Mouse (Mus musculus) forebrain, embryonic 10.5 days (tissue): ENCODE results near the gene Psmb3. TPM values are rescaled to one million over a fixed set of nuclear protein-coding genes. Genes with fewer than 3 reads are reported as not detected.
A peak's percentile ranks its signal among the peaks of the same experiment; 100 is the strongest.

ENCODE experiments used
- DNase-seq: peaks from one replicate; pipeline ENCODE4 v3.0.0-alpha.2; 2017; ENCODE audit warnings: low spot score; ENCODE audit errors: extremely low spot score
- H3K27ac ChIP-seq: fragments of 300-500 bp; sonication (generic); 2 replicates; pipeline ENCODE4 v1.5.1; 2016; ENCODE audit warnings: mild to moderate bottlenecking
- H3K27me3 ChIP-seq: fragments of 300-500 bp; sonication (generic); 2 replicates; pipeline ENCODE4 v1.6.1; 2016; ENCODE audit warnings: mild to moderate bottlenecking; ENCODE audit not compliant: poor library complexity, severe bottlenecking
- H3K36me3 ChIP-seq: fragments of 300-500 bp; sonication (generic); replicated peaks from 2 replicates; pipeline ENCODE4 v1.6.1; 2016; ENCODE audit warnings: mild to moderate bottlenecking, moderate library complexity
- H3K4me1 ChIP-seq: fragments of 300-500 bp; sonication (generic); 2 replicates; pipeline ENCODE4 v1.6.1; 2016
- H3K4me3 ChIP-seq: fragments of 300-500 bp; sonication (generic); 2 replicates; pipeline ENCODE4 v1.5.1; 2016; ENCODE audit warnings: mild to moderate bottlenecking, moderate library complexity
- H3K9me3 ChIP-seq: fragments of 300-500 bp; sonication (generic); 2 replicates; pipeline ENCODE4 v1.6.1; 2016; ENCODE audit warnings: mild to moderate bottlenecking, moderate library complexity
- WGBS: fragments of 180-500 bp; shearing (Covaris S2); methylation state at CpG from one replicate; pipeline ENCODE4 v1.1.7; 2016; 5-methylcytosine and 5-hydroxymethylcytosine counted together
- polyA plus RNA-seq: library from polyadenylated mRNA; unstranded; fragments of >200 nt; fragmentation: Nextera tagmentation; extraction: Ambion mirVana; gene quantifications from 2 replicates; pipeline ENCODE4 v1.2.1, GENCODE M21; 2016

Psmb3 gene
- polyA plus RNA-seq, 1 experiment from 2014 or later = 627 TPM

DNA sequence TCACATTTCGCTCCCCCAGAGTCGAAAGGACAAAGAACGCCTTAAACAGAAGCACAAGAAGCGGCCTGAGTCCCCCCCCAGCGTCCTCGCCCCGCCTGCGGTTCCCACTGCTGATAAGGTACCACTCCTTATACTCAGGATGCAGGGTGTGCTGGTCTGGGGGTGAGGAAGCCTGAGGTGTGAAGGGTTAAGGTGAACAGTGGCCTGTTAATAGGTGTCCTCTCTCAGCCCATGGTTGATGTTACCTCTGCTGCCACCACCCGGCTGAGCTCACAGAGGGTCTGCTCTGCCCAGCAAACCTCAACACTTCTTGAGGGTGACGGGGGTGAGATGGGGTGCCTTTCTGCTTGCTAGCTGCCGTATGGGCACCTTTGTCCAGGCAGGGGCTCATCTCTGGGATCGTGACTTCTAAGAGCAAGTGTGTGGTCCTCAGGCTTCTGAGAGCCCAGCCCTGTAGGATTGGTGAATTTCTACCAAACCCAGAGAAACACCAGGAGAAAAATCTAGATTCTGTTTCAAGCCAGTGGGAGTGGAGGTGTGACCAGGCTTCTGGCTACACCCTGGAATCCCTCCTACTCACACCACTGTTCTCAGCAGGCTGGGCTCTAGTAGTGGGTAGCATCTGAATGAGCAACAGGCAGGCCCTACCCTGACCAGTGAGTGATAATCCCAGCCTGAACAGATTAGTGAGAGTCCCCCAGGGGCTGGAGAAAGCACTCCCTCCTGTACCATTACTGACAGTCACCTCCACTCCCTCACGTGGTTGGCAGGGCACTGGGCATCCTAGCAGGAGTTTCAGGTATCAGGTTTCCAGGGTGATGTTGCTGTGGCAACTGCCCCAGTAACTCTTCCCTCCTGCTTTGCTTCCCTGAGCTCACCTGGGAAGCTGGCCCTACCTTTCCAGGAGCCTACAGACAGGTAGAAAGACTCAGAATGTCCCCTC lies 32.7 kb upstream of the Psmb3 start:
- Histone ChIP-seq H3K27ac (peak overlapping the region; percentile 48; the same call in 1 of the 2 replicates), H3K27me3 (no peaks in the 10 kb centered on the region), H3K9me3 (peaks cover 2% of the 10 kb centered on the region; the same call in 1 of the 2 replicates), H3K4me3 (0 out of 2 replicates have a peak overlapping the region, but pooled peaks have one; percentile 10), H3K36me3 (peaks cover 100% of the 10 kb centered on the region), H3K4me1 (peaks cover 35% of the 10 kb centered on the region)
- no peak for DNase-seq
- WGBS = 57% methylated on average over 13 of the region's 13 CpGs

DNA sequence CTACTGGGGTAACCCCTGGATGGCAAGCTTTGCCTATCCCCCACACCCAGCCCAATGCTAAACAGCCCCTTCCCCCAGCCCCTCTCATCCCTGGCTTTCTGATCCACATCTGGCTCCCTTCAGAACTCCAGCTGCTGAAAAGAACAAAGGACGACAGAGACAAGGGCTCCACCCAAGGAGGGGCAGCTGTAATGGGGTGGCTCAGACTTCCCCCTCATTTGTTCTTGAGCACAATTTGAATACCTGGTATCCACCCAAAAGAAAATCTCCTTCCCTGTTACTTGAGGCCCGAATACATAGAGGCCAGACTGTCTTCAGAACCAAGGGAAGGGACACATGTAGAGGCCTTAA lies 32.0 kb upstream of the Psmb3 start:
- Histone ChIP-seq H3K4me1 (peaks cover 38% of the 10 kb centered on the region), H3K27me3 (peaks cover 1% of the 10 kb centered on the region; the same call in 1 of the 2 replicates), H3K36me3 (peaks cover 100% of the 10 kb centered on the region), H3K4me3 (no peak overlapping the region), H3K27ac (no peak overlapping the region), H3K9me3 (no peaks in the 10 kb centered on the region)
- no peak for DNase-seq
- WGBS = 41% methylated on average over 2 of the region's 2 CpGs

DNA sequence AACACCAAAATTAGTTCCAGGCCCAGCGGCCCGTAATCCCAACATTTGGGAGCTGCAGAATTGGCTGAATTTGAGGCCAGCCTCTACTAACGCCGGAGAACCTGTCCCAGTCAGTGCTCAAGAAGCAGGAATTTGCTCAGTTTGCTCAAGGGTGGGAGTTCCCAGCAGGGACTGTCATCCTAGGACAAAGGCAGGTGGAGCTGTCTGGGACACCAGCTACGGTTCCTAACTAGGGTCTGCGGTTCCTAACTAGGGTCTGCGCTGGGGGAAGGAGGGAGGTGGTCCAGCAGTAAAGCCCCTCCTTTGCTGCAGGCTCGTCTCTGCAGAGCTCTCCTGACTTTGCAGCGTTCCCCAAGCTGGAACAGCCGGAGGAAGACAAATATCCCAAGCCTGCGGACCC lies 30.1 kb upstream of the Psmb3 start:
- H3K9me3 ChIP-seq = no peaks in the 10 kb centered on the region
- H3K27me3 ChIP-seq = peaks cover 12% of the 10 kb centered on the region; the same call in 1 of the 2 replicates
- WGBS = 84% methylated on average over 11 of the region's 11 CpGs
- peaks cover 55% of the 10 kb centered on the region for H3K4me1 ChIP-seq
- no peak for DNase-seq
- no peak overlapping the region for H3K27ac ChIP-seq
- peaks cover 100% of the 10 kb centered on the region for H3K36me3 ChIP-seq
- H3K4me3 ChIP-seq = no peak overlapping the region

DNA sequence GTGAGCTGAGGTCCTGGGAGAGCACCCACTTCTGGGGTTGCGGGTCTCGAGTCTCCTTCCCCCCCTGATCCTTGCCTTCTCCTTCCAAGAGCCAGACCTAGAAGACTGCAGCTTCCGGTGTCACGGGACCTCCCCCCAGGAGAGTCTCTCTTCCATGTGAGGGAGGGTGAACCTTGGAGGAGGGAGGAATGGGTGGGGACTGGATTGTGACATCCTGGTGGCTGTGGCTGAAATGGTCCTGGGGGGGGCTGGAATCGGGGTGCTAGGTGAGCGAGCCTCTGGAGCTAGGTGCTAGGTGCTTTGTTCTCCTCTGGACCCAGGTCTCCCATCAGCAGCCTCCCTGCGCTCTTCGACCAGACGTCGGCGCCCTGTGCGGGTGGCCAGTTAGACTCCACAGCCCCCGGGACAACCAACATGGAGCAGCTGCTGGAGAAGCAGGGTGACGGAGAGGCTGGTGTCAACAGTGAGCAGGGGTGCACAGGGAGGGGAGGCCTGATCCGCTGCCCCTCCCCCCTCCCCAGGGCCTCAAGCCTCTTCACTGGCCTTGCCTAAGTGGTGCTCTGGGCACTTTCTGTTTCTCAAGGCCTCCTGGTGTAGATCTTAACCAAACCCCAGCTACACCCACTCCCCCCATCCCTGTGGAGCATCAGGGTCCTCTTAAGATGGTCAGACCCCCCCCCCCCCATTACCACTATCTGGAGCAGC lies 27.0 kb upstream of the Psmb3 start:
- 81% methylated on average over 15 of the region's 15 CpGs for WGBS
- H3K9me3 ChIP-seq = no peaks in the 10 kb centered on the region
- peak overlapping the region; percentile 76 for H3K27ac ChIP-seq
- H3K4me1 ChIP-seq = peaks cover 36% of the 10 kb centered on the region
- no peak overlapping the region for H3K4me3 ChIP-seq
- peaks cover 99% of the 10 kb centered on the region for H3K36me3 ChIP-seq
- no peak for DNase-seq
- peaks cover 14% of the 10 kb centered on the region; the same call in 1 of the 2 replicates for H3K27me3 ChIP-seq

DNA sequence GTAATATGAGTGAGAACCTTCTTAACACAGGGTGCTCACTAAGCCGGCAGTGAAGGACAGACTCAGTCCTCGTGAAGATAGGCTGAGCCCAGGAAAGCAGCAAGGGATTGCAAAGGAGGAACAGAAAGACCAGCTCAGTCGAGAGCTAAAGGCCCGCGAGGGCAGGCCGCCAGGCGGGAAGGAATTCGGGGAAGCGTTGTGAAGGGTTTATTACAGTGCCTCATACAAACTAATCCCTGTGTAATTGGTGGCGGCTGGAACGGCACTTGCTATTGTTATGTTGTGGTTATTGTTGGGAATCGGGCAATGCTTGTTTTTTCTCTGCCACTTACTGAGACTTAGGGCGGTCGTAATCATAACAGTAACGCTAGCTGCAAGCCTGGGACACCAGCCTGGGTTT lies 25.8 kb upstream of the Psmb3 start:
- H3K36me3 ChIP-seq = peaks cover 99% of the 10 kb centered on the region

DNA sequence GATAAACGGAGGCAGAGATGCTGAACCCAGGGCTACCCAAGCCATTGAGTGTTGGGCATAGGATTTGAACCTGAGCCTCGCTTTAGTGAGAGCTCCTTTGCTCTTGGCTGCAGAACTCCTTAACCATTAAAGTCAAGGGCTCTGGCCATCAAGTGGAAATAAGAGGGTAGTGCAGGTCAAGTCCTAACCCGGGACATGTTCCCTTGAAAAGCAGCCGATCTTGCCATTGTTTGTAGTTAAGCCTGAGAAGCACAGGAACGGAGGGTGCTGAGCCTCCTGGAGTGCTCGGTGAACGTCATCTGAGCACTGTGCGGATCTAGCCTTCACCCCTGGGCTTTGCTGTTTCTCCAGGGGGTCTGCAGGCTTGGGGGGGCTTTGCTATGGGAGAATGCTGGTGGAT lies 25.4 kb upstream of the Psmb3 start:
- no peak for DNase-seq
- Histone ChIP-seq H3K4me1 (peaks cover 44% of the 10 kb centered on the region), H3K27ac (peak overlapping the region; percentile 76), H3K9me3 (no peaks in the 10 kb centered on the region), H3K36me3 (peaks cover 98% of the 10 kb centered on the region), H3K27me3 (peaks cover 14% of the 10 kb centered on the region; the same call in 1 of the 2 replicates), H3K4me3 (peak overlapping the region; percentile 19; the same call in 1 of the 2 replicates)
- WGBS = 27% methylated on average over 8 of the region's 8 CpGs

More for the DNA sequence above, 25.8 kb upstream of the Psmb3 start:
- Histone ChIP-seq H3K27me3 (peaks cover 14% of the 10 kb centered on the region; the same call in 1 of the 2 replicates), H3K4me1 (peaks cover 43% of the 10 kb centered on the region), H3K4me3 (peak overlapping the region; percentile 19; the same call in 1 of the 2 replicates), H3K27ac (peak overlapping the region; percentile 76), H3K9me3 (no peaks in the 10 kb centered on the region)
- WGBS = 43% methylated on average over 15 of the region's 15 CpGs
- peak; percentile 29 for DNase-seq

DNA sequence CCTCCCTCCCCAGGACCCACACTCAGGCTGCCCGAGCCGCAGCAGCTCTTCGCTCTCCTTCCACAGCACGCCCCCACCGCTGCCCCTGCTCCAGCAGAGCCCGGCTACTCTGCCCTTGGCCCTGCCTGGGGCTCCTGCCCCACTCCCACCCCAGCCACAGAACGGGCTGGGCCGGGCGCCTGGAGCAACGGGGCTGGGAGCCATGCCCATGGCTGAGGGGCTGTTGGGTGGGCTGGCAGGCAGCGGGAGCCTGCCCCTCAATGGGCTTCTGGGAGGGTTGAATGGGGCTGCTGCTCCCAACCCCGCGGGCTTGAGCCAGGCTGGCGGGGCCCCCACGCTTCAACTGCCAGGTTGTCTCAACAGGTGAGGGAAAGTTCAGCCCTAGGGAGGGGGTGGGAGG lies 24.9 kb upstream of the Psmb3 start:
- 72% methylated on average over 15 of the region's 15 CpGs for WGBS
- Histone ChIP-seq H3K9me3 (no peaks in the 10 kb centered on the region), H3K4me1 (peaks cover 44% of the 10 kb centered on the region), H3K27ac (peak overlapping the region; percentile 76), H3K27me3 (peaks cover 14% of the 10 kb centered on the region; the same call in 1 of the 2 replicates), H3K4me3 (peak overlapping the region; percentile 19; the same call in 1 of the 2 replicates), H3K36me3 (peaks cover 97% of the 10 kb centered on the region)
- DNase-seq = no peak

DNA sequence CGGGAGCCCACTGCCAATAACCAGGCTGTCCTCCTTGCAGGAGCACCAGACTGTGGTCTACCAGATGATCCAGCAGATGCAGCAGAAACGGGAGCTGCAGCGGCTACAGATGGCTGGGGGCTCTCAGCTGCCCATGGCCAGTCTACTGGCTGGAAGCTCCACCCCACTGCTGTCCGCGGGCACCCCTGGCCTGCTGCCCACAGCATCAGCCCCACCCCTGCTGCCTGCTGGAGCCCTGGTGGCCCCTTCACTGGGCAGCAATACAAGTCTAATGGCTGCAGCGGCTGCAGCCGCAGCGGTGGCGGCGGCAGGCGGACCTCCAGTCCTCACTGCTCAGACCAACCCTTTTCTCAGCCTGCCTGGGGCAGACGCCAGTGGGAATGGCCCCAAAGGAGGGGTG lies 22.8 kb upstream of the Psmb3 start:
- H3K27me3 ChIP-seq = peaks cover 14% of the 10 kb centered on the region; the same call in 1 of the 2 replicates
- H3K4me3 ChIP-seq = 0 out of 2 replicates have a peak overlapping the region, but pooled peaks have one; percentile 8
- H3K4me1 ChIP-seq = peaks cover 55% of the 10 kb centered on the region
- H3K9me3 ChIP-seq = no peaks in the 10 kb centered on the region
- no peak overlapping the region for H3K27ac ChIP-seq
- 91% methylated on average over 12 of the region's 12 CpGs for WGBS
- H3K36me3 ChIP-seq = peaks cover 85% of the 10 kb centered on the region
- DNase-seq = no peak

DNA sequence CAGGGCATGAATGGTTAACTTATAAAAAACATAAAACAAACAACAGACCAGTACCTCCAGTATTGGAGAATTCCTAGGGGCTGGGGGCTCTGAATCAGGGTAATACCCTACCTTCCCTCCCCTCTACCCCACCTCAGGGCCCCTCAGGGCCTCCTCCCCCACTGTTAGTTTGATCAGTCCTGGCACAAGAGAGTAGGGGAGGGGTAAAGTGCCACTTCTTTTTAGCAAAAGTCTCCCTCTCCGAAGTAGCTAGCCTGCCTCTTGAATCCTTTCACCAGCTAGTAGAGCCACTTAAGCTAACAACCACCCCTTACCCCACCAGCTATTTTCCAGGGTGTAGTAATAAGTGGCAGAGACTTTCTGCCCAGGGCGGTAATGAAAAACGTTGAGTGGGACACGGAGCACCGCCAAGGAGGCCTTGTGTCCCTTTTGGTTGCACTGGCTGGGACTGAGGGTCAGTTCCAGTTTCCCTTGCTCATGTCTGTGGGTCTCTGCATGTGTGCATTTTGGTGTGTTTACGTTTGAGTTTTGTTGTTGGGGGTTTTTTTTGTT lies 20.6 kb upstream of the Psmb3 start:
- WGBS = 88% methylated on average over 6 of the region's 6 CpGs
- Histone ChIP-seq H3K9me3 (no peaks in the 10 kb centered on the region), H3K36me3 (peaks cover 72% of the 10 kb centered on the region), H3K27ac (no peak overlapping the region; the same call in 1 of the 2 replicates), H3K27me3 (peaks cover 8% of the 10 kb centered on the region; the same call in 1 of the 2 replicates), H3K4me3 (no peak overlapping the region), H3K4me1 (peaks cover 56% of the 10 kb centered on the region)
- no peak for DNase-seq

DNA sequence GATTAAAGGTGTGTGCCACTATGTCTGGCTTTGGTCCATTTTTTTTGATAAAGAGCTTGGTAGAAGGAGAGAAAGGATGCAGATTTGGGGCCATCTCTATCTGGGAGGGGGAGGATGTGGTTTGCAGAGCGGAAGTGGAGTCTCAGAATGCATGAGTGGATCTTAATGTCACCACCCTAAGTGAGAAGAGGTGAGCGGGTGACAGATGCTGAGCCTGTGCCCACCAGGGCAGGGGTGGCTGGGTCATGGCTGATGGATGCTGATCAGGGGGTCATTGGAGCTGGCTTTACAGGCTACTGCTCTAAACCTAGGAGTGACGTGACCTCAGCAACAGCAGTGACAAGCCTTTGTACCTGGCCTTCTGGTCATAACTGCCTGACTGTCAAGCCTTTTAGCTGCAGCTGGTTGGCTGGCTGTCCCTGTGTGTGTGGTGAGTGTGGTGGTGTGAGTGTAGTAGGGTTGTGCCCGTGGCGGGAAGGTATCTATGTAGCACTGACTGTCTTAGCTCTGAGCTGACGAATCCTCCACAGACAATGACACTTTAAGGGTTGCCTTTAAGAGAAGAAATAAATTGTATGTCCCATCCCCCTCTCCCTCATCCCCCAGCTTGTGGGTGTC lies 19.0 kb upstream of the Psmb3 start:
- Histone ChIP-seq H3K4me1 (peaks cover 47% of the 10 kb centered on the region), H3K9me3 (no peaks in the 10 kb centered on the region), H3K4me3 (no peak overlapping the region), H3K27ac (no peak overlapping the region), H3K27me3 (0 out of 2 replicates have a peak, but pooled peaks cover 3% of the 10 kb centered on the region), H3K36me3 (peaks cover 72% of the 10 kb centered on the region)
- 89% methylated on average over 6 of the region's 6 CpGs for WGBS
- no peak for DNase-seq

DNA sequence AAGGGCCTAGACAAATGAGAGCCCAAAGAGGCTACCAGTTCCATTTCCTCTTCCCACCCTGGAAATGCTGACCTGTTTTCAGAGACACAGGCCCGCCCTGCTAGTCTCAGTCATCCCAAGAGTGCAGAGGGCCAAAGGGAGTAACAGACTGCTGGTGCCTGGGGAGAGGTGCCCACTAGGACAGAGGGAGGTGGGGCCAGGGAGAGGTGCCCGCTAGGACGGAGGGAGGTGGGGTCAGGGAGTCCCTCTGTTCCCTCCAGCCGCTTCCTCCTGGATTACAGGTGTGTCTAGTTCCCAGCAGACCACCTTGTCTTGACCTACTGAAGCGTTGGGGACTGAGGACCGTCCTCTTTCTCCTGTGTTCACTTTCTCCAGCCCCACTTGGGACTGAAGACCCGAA lies 18.4 kb upstream of the Psmb3 start:
- H3K4me1 ChIP-seq = peaks cover 47% of the 10 kb centered on the region
- H3K36me3 ChIP-seq = peaks cover 71% of the 10 kb centered on the region
- 44% methylated on average over 7 of the region's 7 CpGs for WGBS
- no peak for DNase-seq
- H3K4me3 ChIP-seq = peak overlapping the region; percentile 56; the same call in 1 of the 2 replicates
- 0 out of 2 replicates have a peak, but pooled peaks cover 3% of the 10 kb centered on the region for H3K27me3 ChIP-seq
- H3K9me3 ChIP-seq = no peaks in the 10 kb centered on the region
- H3K27ac ChIP-seq = 0 out of 2 replicates have a peak overlapping the region, but pooled peaks have one; percentile 77
